Mouse (Mus musculus) ES-Bruce4 (cell line): ENCODE data around the gene Gm10073. TPM values are rescaled to one million over a fixed set of nuclear protein-coding genes. Genes with fewer than 3 reads are reported as not detected.
A peak's percentile ranks its signal among the peaks of the same experiment; 100 is the strongest.

Experiments
- H3K27ac ChIP-seq: 2 replicates; pipeline ENCODE4 v1.5.1; 2012; ENCODE audit warnings: low read length, inconsistent platforms; ENCODE audit not compliant: insufficient read depth
- H3K27me3 ChIP-seq: 2 replicates; pipeline ENCODE4 v1.6.1; 2012; ENCODE audit warnings: mild to moderate bottlenecking, low read length, inconsistent platforms; ENCODE audit not compliant: control insufficient read depth, poor library complexity, insufficient read depth, severe bottlenecking
- H3K36me3 ChIP-seq: 2 replicates; pipeline ENCODE4 v1.6.1; 2012; ENCODE audit warnings: inconsistent platforms, mild to moderate bottlenecking, low read length, moderate library complexity; ENCODE audit not compliant: control insufficient read depth, poor library complexity, insufficient read depth, severe bottlenecking
- H3K4me1 ChIP-seq: one replicate; pipeline ENCODE4 v1.8.1; 2011; ENCODE audit warnings: low read length; ENCODE audit not compliant: control insufficient read depth, insufficient read depth
- H3K4me3 ChIP-seq: 2 replicates; pipeline ENCODE4 v1.5.1; 2011; ENCODE audit warnings: low read depth, mild to moderate bottlenecking, low read length
- H3K9ac ChIP-seq: 2 replicates; pipeline ENCODE4 v1.6.1; 2012; ENCODE audit warnings: low read depth, mild to moderate bottlenecking, inconsistent platforms; ENCODE audit not compliant: poor library complexity, severe bottlenecking
- H3K9me3 ChIP-seq: replicated peaks from 2 replicates; pipeline ENCODE4 v1.6.1; 2012; ENCODE audit warnings: mild to moderate bottlenecking, low read length, inconsistent platforms; ENCODE audit not compliant: control insufficient read depth, poor library complexity, insufficient read depth, severe bottlenecking
- CTCF ChIP-seq: IDR thresholded peaks from one replicate; pipeline ENCODE4 v1.8.1; 2011; ENCODE audit warnings: low read depth, low read length
- EP300 ChIP-seq: IDR thresholded peaks from 2 replicates; pipeline ENCODE4 v1.6.1; 2011; ENCODE audit warnings: low read depth, low read length; ENCODE audit not compliant: insufficient read depth
- POLR2A ChIP-seq: IDR thresholded peaks from one replicate; pipeline ENCODE4 v1.8.1; 2011; ENCODE audit warnings: low read length; ENCODE audit not compliant: insufficient read depth
- polyA plus RNA-seq: library from polyadenylated mRNA; stranded (reverse); fragments of >200 nt; gene quantifications from 2 replicates; pipeline ENCODE4 v1.2.4, GENCODE M21; 2011; ENCODE audit warnings: low read depth; ENCODE audit not compliant: missing spikeins, insufficient read depth, insufficient read length

Gene Gm10073
- polyA plus RNA-seq, 1 experiment = 498 TPM

DNA sequence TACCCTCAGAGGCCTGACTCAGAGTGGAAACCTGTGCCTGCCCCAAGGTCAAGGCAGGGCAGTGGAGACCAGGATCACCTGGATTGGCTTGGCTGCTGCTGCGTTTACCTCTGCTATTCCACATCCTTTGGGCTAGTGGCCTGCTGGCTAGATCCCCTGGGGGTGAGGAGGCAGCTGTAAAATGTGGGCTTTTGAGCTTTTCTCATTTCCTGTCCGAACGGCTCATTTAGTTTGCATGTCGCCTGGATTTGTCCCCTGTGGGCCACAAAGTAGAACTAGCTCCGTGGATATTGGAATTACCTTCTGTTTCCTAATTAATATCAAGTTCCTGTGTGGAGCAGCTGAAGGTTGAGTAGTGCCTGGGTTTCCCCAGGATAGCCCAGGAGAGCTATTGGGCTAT, 34.1 kb downstream of the Gm10073 start:
- Histone ChIP-seq H3K9ac (no peak overlapping the region), H3K27me3 (no peaks in the 10 kb centered on the region), H3K4me3 (no peak overlapping the region), H3K4me1 (no peaks in the 10 kb centered on the region), H3K9me3 (no peaks in the 10 kb centered on the region), H3K36me3 (peaks cover 31% of the 10 kb centered on the region), H3K27ac (no peak overlapping the region)
- TF ChIP-seq EP300 (no peak), CTCF (no peak), POLR2A (no peak)

GRCm38 (mm10) chr8:106535448-106535847, 37.8 kb downstream of the Gm10073 start:
- H3K9me3 ChIP-seq = no peaks in the 10 kb centered on the region
- H3K36me3 ChIP-seq = peaks cover 16% of the 10 kb centered on the region
- no peak overlapping the region for H3K27ac ChIP-seq
- H3K4me1 ChIP-seq = no peaks in the 10 kb centered on the region
- no peaks in the 10 kb centered on the region for H3K27me3 ChIP-seq
- TF ChIP-seq CTCF = peak; percentile 83
- TF ChIP-seq POLR2A = no peak
- no peak for TF ChIP-seq EP300
- no peak overlapping the region for H3K9ac ChIP-seq
- no peak overlapping the region for H3K4me3 ChIP-seq

GRCm38 (mm10) chr8:106534449-106534848, 38.8 kb downstream of the Gm10073 start:
- H3K27ac ChIP-seq = no peak overlapping the region
- H3K9me3 ChIP-seq = no peaks in the 10 kb centered on the region
- H3K27me3 ChIP-seq = no peaks in the 10 kb centered on the region
- peak; percentile 68 for TF ChIP-seq CTCF
- no peak for TF ChIP-seq POLR2A
- H3K36me3 ChIP-seq = peaks cover 13% of the 10 kb centered on the region
- no peak overlapping the region for H3K9ac ChIP-seq
- H3K4me3 ChIP-seq = no peak overlapping the region
- no peaks in the 10 kb centered on the region for H3K4me1 ChIP-seq

DNA sequence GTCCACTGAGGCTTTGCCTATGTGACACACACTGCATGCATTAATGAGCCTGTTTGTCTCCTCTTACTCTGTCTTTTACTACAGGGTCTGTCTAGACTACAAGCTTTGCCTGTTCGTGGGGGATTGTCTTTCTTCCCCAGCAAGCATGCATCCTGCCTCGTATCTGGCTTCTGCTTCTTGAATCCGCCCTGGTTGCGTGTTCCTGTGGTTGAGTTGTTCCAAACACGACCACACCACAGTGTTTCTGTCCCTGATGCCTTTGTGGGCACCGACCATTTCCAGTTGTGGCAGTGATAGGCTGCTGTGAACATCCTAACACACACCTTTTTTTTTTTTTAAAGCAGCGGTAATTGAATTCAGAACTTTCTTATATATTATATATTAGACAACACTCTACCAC, 39.6 kb downstream of the Gm10073 start:
- TF ChIP-seq POLR2A (no peak), CTCF (no peak), EP300 (no peak)
- H3K27me3 ChIP-seq = no peaks in the 10 kb centered on the region

DNA sequence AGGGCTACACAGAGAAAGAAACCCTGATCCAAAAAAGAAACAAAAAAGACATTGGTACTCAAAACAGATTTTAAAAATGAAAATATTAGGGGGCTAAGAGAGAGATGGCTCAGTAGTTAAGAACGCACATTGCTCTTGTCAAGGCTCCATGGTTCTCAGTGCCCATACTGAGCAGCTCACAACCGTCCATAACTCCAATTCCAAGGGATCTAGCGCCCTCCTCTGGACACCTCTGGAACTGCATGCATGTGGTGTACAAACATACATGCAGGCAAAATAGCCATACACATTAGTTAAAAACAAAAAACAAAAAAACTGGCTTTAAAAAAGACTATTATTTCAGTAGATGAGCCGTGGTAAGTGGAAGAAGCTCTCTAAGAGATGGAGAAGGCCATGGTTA, 42.7 kb downstream of the Gm10073 start:
- Histone ChIP-seq H3K27ac (no peak overlapping the region), H3K4me1 (peaks cover 6% of the 10 kb centered on the region), H3K9me3 (no peaks in the 10 kb centered on the region), H3K4me3 (no peak overlapping the region), H3K36me3 (peaks cover 2% of the 10 kb centered on the region; the same call in 1 of the 2 replicates), H3K27me3 (no peaks in the 10 kb centered on the region), H3K9ac (no peak overlapping the region)
- no peak for TF ChIP-seq EP300
- TF ChIP-seq POLR2A = no peak
- TF ChIP-seq CTCF = peak; percentile 72

More for the DNA sequence above, 39.6 kb downstream of the Gm10073 start:
- no peak overlapping the region for H3K4me3 ChIP-seq
- H3K36me3 ChIP-seq = peaks cover 13% of the 10 kb centered on the region
- peaks cover under 1% of the 10 kb centered on the region for H3K4me1 ChIP-seq
- no peaks in the 10 kb centered on the region for H3K9me3 ChIP-seq
- no peak overlapping the region for H3K27ac ChIP-seq
- H3K9ac ChIP-seq = no peak overlapping the region

GRCm38 (mm10) chr8:106529885-106530482, 43.3 kb downstream of the Gm10073 start:
- TF ChIP-seq EP300 (no peak), CTCF (no peak), POLR2A (no peak)
- peaks cover 2% of the 10 kb centered on the region; the same call in 1 of the 2 replicates for H3K36me3 ChIP-seq
- H3K9me3 ChIP-seq = no peaks in the 10 kb centered on the region
- no peaks in the 10 kb centered on the region for H3K27me3 ChIP-seq
- H3K9ac ChIP-seq = no peak overlapping the region
- no peak overlapping the region for H3K27ac ChIP-seq
- no peak overlapping the region for H3K4me3 ChIP-seq
- peaks cover 6% of the 10 kb centered on the region for H3K4me1 ChIP-seq
